Mouse (Mus musculus): ENCODE measurements around the gene Cox8b. TPM values are rescaled to one million over a fixed set of nuclear protein-coding genes. Genes with fewer than 3 reads are reported as not detected.

Gene Cox8b
- total and polyA plus RNA-seq, 3 experiments: not detected

DNA sequence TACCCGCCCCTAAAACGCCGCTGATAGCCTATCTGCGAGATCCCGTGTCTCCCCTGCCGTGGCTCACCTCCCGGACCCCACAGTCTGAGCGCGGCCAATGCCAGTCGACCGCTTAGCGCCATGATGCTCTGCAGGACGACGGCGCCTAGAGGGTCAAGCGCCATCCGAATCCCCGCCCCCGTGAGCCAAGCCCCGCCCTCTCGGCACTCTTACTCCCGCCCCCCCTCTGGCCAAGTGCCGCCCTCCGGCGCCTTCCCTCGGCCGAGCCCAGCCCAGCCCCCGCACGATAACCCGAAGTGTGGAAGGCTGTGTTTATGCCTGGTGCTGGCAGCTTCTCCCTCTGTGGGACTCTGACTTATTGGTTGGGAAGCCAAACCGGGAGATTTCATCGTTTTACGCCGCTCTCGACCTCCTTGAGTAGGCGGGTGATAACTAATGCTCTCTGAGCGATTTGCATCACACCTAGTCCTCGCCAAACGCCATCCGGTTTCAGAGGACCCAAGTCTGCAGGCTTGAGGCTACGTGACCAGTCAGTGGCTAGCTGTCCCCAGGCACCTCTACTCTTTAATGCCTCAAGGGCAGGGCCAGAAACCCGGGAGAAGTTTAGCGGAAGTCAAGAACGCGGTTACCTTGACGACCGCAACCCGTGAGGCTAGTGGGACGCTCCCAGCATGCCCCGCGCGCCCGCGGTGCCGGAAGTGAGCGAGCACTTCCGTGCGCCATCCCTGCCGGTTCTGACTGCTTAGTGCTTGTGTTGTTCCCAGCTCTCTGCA lies 18.4 kb downstream of the Cox8b start, which contains the start of the genes Psmd13 and Sirt3:
Psmd13 (plus strand) TSS at position 273 of the 773 bp plus-strand sequence.
Sirt3 (minus strand) TSS at position 614 of the 773 bp plus-strand sequence.
- Histone ChIP-seq H3K4me3 (ENCODE audit: control insufficient read depth in 1 of 2, insufficient read depth in 1 of 2, low read depth in 2 of 2, low read length in 2 of 2) (peak within 1 kb of the TSS; percentile 92), H3K27ac (ENCODE audit: control insufficient read depth, low read depth, low read length) (peak within 1 kb of the TSS; percentile 80), H3K79me2 (ENCODE audit: control insufficient read depth, insufficient read depth, low read length, poor library complexity) (peaks cover 15% of the 10 kb centered on the region), H3K9me3 (replicated peaks; ENCODE audit: insufficient read depth, low read length) (no peaks in the 10 kb centered on the region), H3K4me1 (ENCODE audit: control insufficient read depth in 1 of 2, insufficient read depth in 2 of 2, low read length in 2 of 2) (peaks cover 0 to 14% of the 10 kb centered on the region in 2 experiments; a peak in 3 of 4 replicates), H3K36me3 (ENCODE audit: control insufficient read depth in 1 of 2, insufficient read depth in 2 of 2, low read length in 2 of 2) (peaks cover 3 to 18% of the 10 kb centered on the region in 2 experiments), H3K9ac (ENCODE audit: control insufficient read depth, low read depth, low read length, poor library complexity, severe bottlenecking) (peak within 1 kb of the TSS; percentile 88), H3K27me3 (ENCODE audit: control insufficient read depth in 1 of 2, insufficient read depth in 2 of 2, low read length in 2 of 2) (no peaks in the 10 kb centered on the region)
- DNase-seq (ENCODE audit: low read depth, low spot score): peak; percentile 96
- TF ChIP-seq TBP (IDR thresholded peaks at IDR 0.05; ENCODE audit: low read depth, low read length): no peak
- TF ChIP-seq ZKSCAN1 (IDR thresholded peaks at IDR 0.05; ENCODE audit: low read depth, low read length): no peak
- peak; percentile 52; the same call in 1 of the 2 replicates for TF ChIP-seq MAX (IDR thresholded peaks at IDR 0.05; ENCODE audit: low read length)
- TF ChIP-seq POLR2AphosphoS2 (IDR thresholded peaks at IDR 0.05; ENCODE audit: low read length): peak; percentile 25; the same call in 1 of the 2 replicates
- no peak for TF ChIP-seq ZC3H11A (IDR thresholded peaks at IDR 0.05; ENCODE audit: low read depth, low read length)
- TF ChIP-seq CTCF (IDR thresholded peaks at IDR 0.05 in 2 of 3, conservative IDR thresholded peaks at IDR 0.05 in 1 of 3; ENCODE audit: control insufficient read depth in 1 of 3, insufficient read depth in 1 of 3, low read depth in 2 of 3, low read length in 3 of 3, poor library complexity in 1 of 3, severe bottlenecking in 1 of 3): no peak
- TF ChIP-seq ELF1 (IDR thresholded peaks at IDR 0.05; ENCODE audit: low read depth, low read length): peak; percentile 96
- no peak for TF ChIP-seq MYB (IDR thresholded peaks at IDR 0.05; ENCODE audit: low read depth, low read length)
- TF ChIP-seq POLR2AphosphoS5 (IDR thresholded peaks at IDR 0.05; ENCODE audit: borderline replicate concordance, low read depth, low read length): no peak
- no peak for TF ChIP-seq E2F4 (IDR thresholded peaks at IDR 0.05; ENCODE audit: borderline replicate concordance, low read depth, low read length)
- peak; percentile 20; the same call in 1 of the 2 replicates for TF ChIP-seq ZMIZ1 (IDR thresholded peaks at IDR 0.05; ENCODE audit: low read depth, low read length)
- peak; percentile 100 for TF ChIP-seq SIN3A (IDR thresholded peaks at IDR 0.05; ENCODE audit: low read length)
- TF ChIP-seq GATA1 (IDR thresholded peaks at IDR 0.05; ENCODE audit: low read depth, low read length): no peak
- peak; percentile 44; the same call in 1 of the 2 replicates for TF ChIP-seq TCF12 (IDR thresholded peaks at IDR 0.05; ENCODE audit: low read depth, low read length)
- no peak; the same call in 1 of the 2 replicates for TF ChIP-seq MAZ (IDR thresholded peaks at IDR 0.05; ENCODE audit: low read depth, low read length)
- 0 out of 2 replicates have a peak, but pooled peaks have one; percentile 15 for TF ChIP-seq NRF1 (IDR thresholded peaks at IDR 0.05; ENCODE audit: insufficient read depth, low read depth, low read length, poor library complexity, severe bottlenecking)
- TF ChIP-seq POLR2A (IDR thresholded peaks at IDR 0.05; ENCODE audit: control insufficient read depth in 1 of 2, insufficient read depth in 1 of 2, low read depth in 1 of 2, low read length in 2 of 2, poor library complexity in 1 of 2): peak; percentile 38 to 68; a peak in 1 of 4 replicates
- TF ChIP-seq BHLHE40 (IDR thresholded peaks at IDR 0.05; ENCODE audit: borderline replicate concordance, low read depth, low read length): no peak
- TF ChIP-seq MXI1 (IDR thresholded peaks at IDR 0.05; ENCODE audit: low read depth, low read length): peak; percentile 93
- no peak for TF ChIP-seq ZNF384 (IDR thresholded peaks at IDR 0.05; ENCODE audit: low read depth, low read length)
- no peak for TF ChIP-seq CHD1 (IDR thresholded peaks at IDR 0.05; ENCODE audit: low read depth, low read length)
- TF ChIP-seq UBTF (IDR thresholded peaks at IDR 0.05; ENCODE audit: borderline replicate concordance, insufficient read depth, low read depth, low read length): no peak
- no peak for TF ChIP-seq MEF2A (IDR thresholded peaks at IDR 0.05; ENCODE audit: extremely low read depth, insufficient replicate concordance, low read depth, low read length, poor library complexity, severe bottlenecking)
- peak; percentile 68 for TF ChIP-seq USF1 (IDR thresholded peaks at IDR 0.05; ENCODE audit: low read depth, low read length)
- no peak for TF ChIP-seq TAL1 (IDR thresholded peaks at IDR 0.05; ENCODE audit: low read length)
- TF ChIP-seq RAD21 (IDR thresholded peaks at IDR 0.05; ENCODE audit: low read depth, low read length): no peak
- TF ChIP-seq KAT2A (conservative IDR thresholded peaks at IDR 0.05; ENCODE audit: low read depth, low read length): peak; percentile 79
- no peak for TF ChIP-seq MAFK (IDR thresholded peaks at IDR 0.05; ENCODE audit: borderline replicate concordance, low read depth, low read length)
- peak; percentile 94 for TF ChIP-seq HCFC1 (IDR thresholded peaks at IDR 0.05; ENCODE audit: low read depth, low read length)
- no peak for TF ChIP-seq SMC3 (IDR thresholded peaks at IDR 0.05; ENCODE audit: low read depth, low read length)
- no peak for TF ChIP-seq MYC (IDR thresholded peaks at IDR 0.05; ENCODE audit: low read depth, low read length)
- TF ChIP-seq RCOR1 (IDR thresholded peaks at IDR 0.05; ENCODE audit: low read depth, low read length): no peak
- TF ChIP-seq EP300 (IDR thresholded peaks at IDR 0.05; ENCODE audit: low read depth in 1 of 2, low read length in 2 of 2): no peak
- no peak for TF ChIP-seq CHD2 (IDR thresholded peaks at IDR 0.05; ENCODE audit: low read length)
- no peak for TF ChIP-seq GABPA (IDR thresholded peaks at IDR 0.05; ENCODE audit: low read depth, low read length)
- TF ChIP-seq JUND (IDR thresholded peaks at IDR 0.05; ENCODE audit: low read depth, low read length): no peak
